Mouse (Mus musculus) regulatory T cell (primary cell): Measurements from ENCODE around the gene Trmo.

ENCODE experiments used
- in situ Hi-C: fragments of 300-600 bp; cut with MboI, MseI; formaldehyde crosslinking; loops from one replicate; pipeline ENCODE4 v1.15.1; 2025; ENCODE audit warnings: high pct_unique_total_duplicates

Trmo gene

DNA sequence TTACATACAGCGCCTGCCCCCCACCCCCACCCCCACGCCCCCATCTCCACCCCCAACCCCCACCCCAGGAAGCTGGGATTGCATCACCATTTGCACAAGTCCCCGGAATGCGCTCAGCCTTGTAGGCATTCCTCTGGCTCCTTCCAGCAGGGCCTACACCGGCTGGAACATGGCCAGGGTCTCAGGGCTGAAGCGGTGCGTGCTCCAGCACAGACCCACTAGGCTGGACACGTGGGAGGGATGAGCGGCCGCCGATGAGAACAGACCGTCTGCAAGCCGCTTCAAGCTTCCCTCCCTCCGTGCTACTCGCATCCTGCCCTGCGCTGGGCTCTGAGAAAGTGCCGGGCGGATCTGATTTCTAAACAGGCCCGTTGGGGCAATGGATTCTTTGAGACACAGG is 18.2 kb downstream of the Trmo start:
- in situ Hi-C loops = no loop called here

DNA sequence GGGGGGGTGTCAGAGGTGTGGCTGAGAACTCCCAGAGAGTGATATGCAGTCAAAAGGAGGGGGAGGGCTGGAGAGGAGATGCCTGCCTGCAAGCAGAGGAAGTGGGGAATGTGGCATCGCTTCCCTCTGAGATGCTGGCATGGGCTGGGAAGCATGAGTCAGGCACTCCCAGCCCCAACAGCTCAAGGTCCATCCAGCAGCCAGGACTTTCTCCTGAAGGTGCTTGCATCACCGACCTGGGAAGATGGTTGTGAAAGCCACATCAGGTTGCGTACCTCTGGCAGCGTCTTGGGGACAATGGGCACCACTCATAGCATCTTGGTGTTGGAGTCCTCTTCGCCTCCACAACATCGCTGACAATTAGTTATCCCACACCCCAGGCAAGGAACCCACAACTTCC is 18.8 kb downstream of the Trmo start:
- in situ Hi-C loops = no loop called here

DNA sequence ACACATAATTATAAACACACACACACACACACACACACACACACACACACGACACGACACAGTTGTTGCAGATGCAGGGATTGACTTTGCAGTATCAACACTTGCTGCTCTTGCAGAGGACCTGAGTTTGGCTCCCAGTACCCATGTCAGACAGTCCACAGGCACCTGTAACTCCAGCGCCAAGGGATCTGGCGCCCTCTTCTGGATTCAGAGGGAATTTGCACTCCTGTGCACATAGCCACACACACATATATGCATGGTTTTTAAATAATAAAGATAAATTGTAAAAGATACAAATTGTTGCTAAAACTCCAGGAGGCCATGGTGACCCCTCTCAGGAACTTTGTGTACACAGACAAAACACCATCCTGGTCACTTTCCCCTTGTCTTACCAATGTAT is 20.2 kb downstream of the Trmo start:
- in situ Hi-C loops = no loop called here

DNA sequence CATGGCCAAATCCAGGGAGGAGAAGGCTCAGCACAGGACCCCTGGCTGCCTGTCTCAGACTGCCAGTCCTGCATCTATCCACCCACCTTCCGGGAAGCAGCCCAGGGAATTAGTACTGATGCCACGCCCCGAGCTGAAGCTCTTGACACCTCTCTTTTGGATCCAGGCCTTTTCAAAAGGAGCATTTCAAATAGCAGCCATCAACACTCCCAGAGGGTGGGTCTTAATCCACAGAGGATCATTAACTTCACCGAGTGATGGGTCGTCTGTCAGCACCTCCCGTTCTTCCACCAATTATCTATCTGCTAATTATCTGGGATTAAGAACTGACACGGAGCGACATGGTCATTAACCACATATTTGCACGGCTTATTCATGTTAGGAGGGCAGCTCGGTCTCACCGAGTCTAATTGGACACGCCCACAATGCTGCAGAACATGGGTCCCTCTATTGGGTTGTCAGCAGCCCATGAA is 21.7 kb downstream of the Trmo start:
- in situ Hi-C loops = no loop called here

DNA sequence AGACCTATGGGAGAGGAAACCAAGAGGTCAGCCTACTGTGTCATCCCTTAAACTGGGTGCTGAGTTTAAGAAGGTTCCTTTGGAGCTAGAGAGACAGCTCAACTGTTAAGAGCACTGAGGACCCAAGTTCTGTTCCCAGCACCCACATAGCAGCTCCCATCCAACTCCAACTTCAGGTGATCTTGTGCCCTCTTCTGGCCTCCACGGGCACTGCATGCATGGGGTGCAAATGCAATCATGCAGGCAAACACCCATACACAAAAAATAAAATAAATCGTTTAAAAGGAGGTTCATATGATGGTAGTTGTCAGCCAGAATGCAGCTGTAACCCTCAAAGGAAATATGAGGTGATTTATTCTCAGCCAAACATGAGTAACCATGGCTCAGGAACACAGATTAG is 24.9 kb downstream of the Trmo start:
- in situ Hi-C loops = no loop called here

- in situ Hi-C loops = no loop called here
Observed at GRCm38 (mm10) chr4:46361258-46361657, 28.0 kb downstream of the Trmo start.

DNA sequence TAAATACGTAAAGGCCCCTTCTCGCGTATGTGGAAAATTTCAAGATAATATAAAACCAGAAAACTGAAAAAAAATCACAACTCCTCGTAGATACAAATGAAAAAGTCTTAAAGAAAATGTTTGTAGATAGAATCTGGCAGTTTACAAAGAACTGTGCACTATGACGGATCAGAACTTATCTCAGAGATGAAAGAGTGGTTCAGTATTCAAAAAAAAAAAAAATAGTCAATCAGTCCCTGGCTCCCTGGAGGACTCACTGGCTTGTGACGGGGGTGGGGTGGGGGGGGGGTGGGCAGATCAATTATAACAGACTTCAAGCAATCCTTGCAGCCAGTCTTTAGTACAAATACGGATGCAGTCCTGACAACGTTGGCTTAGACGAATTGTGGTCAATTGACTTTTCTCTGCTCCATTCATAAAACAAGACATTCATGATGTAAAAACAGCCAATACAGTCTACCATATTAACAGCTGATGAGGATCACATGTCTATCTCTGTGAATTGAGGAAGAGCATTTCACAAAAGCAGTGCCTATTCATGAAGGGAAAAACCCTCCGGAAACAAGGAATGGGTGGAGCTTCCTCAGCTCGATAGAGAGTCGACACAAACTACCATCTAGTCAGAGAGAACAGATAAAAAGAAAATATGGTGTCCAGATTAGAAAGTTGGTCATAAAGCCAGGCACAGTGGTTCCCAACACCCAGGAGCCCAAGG is 29.5 kb downstream of the Trmo start:
- in situ Hi-C loops = no loop called here

- in situ Hi-C loops = no loop called here
Observed at GRCm38 (mm10) chr4:46356351-46357133, 32.7 kb downstream of the Trmo start.

DNA sequence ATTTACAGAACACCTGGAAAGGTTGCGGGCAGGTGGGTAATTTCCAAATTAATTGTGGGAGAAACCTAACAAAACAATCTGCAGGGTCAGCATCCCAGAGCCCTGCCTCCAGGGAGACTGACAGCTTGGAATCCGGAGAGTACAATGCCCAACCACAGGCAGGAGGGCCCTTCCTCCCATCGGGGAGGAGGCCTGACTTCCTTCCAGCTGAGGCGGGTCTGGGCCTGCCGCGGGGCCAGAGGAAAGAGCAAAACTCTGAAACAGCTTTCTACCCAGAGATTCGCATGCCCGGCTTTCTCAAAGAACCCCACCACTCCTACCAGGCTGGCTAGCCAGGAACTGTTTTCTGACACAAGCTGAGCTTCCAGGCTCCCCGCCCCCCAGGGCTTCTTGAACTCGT is 36.2 kb downstream of the Trmo start:
- in situ Hi-C loops = no loop called here

DNA sequence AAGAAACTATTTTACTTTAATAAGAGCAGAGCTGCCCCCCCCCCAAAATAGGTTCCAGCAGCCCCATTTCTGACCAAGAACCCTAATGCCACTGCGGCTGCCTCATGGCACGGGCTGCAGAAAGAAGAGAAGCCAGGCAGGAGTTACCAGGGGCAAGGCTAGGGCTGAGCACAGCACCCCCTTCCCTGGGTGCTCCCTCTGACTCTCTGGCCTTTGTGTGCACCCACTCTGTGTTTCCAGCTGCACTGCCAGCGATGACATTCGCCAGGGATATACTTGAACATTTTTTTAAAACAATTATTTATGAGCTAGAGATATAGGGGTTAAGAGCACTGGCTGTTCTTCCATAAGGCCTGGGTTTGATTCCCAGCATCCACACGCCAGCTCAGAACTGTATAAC is 39.7 kb downstream of the Trmo start:
- in situ Hi-C loops = no loop called here

DNA sequence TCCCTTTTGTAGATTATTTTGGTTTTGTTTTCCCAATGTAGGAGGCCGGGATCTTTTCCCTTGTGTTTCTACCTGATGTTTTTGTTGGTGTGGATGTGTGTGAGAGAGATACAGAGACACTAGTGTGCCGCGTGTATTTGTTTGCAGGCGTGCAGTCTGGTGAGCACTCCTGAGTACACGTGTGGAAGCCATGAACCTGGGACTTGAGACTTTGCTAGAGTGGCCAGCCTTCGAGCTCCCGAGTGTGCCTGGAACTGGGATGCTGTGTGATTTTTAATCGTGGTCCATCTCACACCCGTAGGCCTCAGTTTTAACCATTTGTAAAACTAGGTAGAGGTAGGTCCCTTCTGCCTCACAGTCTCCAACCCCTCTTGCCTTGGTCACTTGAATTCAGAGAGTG is 40.3 kb downstream of the Trmo start:
- in situ Hi-C loops = no loop called here

GRCm38 (mm10) chr4:46347580-46348515 is 41.4 kb downstream of the Trmo start:
- in situ Hi-C loops = no loop called here

DNA sequence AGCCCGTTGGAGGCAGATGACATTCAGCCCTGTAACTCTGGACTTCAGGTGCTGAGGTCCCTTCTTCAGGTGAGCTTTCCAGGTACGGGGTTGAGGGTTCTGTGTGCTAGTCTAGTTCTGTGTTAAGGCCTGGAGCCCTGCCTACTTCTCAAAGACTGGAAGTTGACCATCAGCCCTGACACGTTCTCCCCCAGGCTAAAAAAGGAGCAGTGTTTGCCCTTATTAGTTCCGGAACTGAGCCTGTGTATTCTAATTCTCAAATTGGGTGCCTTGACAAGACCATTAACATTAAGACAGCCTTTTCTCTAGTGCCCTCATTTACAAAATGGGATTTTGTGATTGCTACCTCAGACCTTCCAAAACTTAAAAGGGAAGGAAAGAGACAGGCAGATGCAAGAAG is 42.1 kb downstream of the Trmo start:
- in situ Hi-C loops = no loop called here

GRCm38 (mm10) chr4:46346221-46346620 is 43.0 kb downstream of the Trmo start:
- in situ Hi-C loops = no loop called here

- in situ Hi-C loops = no loop called here
Observed at GRCm38 (mm10) chr4:46345773-46346100, 43.5 kb downstream of the Trmo start.

DNA sequence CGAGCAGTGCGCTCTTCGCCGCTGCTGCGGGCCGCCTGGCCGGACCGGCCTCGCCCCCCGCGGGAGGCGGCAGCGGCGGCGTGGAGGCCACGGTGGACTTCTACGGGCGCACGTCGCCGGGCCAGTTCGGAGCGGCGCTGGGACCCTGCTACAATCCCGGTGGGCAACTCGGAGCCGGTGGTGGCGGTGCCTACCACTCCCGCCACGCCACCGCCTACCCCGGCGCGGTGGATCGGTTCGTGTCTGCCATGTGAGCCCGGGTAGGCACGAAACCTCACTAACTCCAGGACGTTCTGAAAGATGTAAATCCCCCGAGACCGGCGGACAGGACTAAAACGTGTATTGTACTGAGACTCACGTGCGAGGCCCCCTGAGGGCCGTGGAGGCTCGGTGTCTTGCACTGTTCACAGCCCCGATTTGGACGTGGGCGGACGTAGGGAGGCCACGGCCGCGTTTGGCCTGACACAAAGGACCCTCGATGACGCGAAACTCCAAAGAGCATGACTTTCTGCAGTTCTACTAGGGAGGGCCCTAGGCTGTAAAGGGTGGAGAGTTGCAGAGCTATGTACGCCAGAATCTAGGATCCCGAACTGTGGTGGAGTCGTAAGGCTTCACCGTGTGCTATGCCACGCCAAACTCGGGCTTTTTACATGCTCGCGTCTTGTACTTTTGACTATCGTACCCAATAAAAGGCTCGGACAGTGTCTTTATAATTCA is 44.0 kb downstream of the Trmo start:
- in situ Hi-C loops = no loop called here

DNA sequence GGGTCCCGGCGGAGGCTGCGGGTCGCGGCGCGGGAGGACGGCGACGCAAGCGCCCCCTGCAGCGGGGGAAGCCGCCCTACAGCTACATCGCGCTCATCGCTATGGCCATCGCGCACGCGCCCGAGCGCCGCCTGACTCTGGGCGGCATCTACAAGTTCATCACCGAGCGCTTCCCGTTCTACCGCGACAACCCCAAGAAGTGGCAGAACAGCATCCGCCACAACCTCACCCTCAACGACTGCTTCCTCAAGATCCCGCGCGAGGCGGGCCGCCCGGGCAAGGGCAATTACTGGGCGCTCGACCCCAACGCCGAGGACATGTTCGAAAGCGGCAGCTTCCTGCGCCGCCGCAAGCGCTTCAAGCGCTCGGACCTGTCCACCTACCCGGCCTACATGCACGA is 44.9 kb downstream of the Trmo start:
- in situ Hi-C loops = loop anchor here (5.0 kb wide), 1 partner anchor 47 kb away; no protein-coding TSS in a partner anchor

DNA sequence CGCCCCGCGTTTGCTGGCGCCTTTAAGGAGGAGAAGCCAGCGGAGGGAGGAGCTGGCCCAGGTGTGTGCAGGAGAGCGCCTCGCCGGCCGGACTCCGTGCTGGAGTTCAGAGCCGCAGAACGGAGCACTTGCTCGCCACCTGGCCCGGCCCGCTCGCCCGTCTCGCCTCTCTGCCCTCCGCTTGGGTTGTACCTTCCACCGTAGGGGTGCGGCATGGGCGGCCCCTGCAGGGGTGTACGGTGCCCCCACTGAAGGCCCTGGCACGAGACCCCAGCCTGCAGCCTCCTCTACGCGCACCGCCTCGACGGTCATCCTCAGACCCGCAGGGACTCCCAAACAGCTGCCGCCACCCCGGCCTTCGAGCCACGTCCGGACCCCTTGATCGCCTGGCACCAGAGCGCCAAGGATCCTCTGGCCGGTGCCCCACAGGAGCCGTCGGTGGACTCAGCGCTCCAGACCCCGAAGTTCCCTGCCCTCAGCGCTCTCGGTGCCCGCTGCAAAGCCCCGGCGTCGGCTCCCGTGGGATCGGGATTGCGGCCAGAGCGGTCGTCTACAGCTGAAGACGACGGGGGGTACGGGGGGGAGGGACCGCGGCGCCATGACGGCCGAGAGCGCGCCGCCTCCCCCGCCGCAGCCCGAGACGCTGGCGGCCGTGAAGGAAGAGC is 45.5 kb downstream of the Trmo start, which contains the start of gene Foxe1:
TSS of gene Foxe1 (plus strand) at position 14 of the 665 bp plus-strand sequence.
- in situ Hi-C loops = loop anchor here (5.0 kb wide), 1 partner anchor 46 kb away; no protein-coding TSS in a partner anchor

- in situ Hi-C loops = loop anchor here (5.0 kb wide), 1 partner anchor 45 kb away; no protein-coding TSS in a partner anchor
Observed at GRCm38 (mm10) chr4:46342711-46343286, 46.4 kb downstream of the Trmo start.
